Mouse (Mus musculus) spleen, postnatal 14 days (tissue): ENCODE measurements around the gene Acoxl.

ENCODE experiments used
- DNase-seq, 2 experiments: peaks; one replicate each; pipeline ENCODE4 v3.0.0; 2021 to 2022; ENCODE audit warnings: low spot score in 2 of 2

Acoxl gene

GRCm38 (mm10) chr2:128140183-128140582 lies 301.5 kb downstream of the Acoxl start:
- DNase-seq: no peak

- no peak for DNase-seq
These were observed 305.3 kb downstream of the Acoxl start for GRCm38 (mm10) chr2:128143992-128144391.

GRCm38 (mm10) chr2:128145433-128145832 lies 306.8 kb downstream of the Acoxl start:
- DNase-seq: no peak

GRCm38 (mm10) chr2:128149596-128149995 lies 310.9 kb downstream of the Acoxl start:
- no peak for DNase-seq

- no peak for DNase-seq
These were observed 313.5 kb downstream of the Acoxl start for GRCm38 (mm10) chr2:128152211-128152610.

GRCm38 (mm10) chr2:128152845-128153550 lies 314.3 kb downstream of the Acoxl start:
- DNase-seq: peak in 1 of 2 experiments; percentile 40

GRCm38 (mm10) chr2:128153551-128153910 lies 314.9 kb downstream of the Acoxl start:
- no peak for DNase-seq

GRCm38 (mm10) chr2:128155412-128156066 lies 316.9 kb downstream of the Acoxl start:
- DNase-seq: peak; percentile 40 to 51

GRCm38 (mm10) chr2:128156067-128156462 lies 317.4 kb downstream of the Acoxl start:
- no peak for DNase-seq

GRCm38 (mm10) chr2:128156557-128157412 lies 318.1 kb downstream of the Acoxl start:
- no peak for DNase-seq

GRCm38 (mm10) chr2:128158734-128159410 lies 320.2 kb downstream of the Acoxl start:
- no peak for DNase-seq

- DNase-seq: no peak
These were observed 321.0 kb downstream of the Acoxl start for GRCm38 (mm10) chr2:128159619-128160125.

- no peak for DNase-seq
These were observed 324.5 kb downstream of the Acoxl start for GRCm38 (mm10) chr2:128163177-128163576.

GRCm38 (mm10) chr2:128166623-128167423 lies 328.1 kb downstream of the Acoxl start:
- no peak for DNase-seq

- no peak for DNase-seq
These were observed 329.3 kb downstream of the Acoxl start for GRCm38 (mm10) chr2:128167930-128168329.

- no peak for DNase-seq
These were observed 330.8 kb downstream of the Acoxl start for GRCm38 (mm10) chr2:128169486-128169885.

- no peak for DNase-seq
These were observed 331.3 kb downstream of the Acoxl start for GRCm38 (mm10) chr2:128169972-128170371.

- no peak for DNase-seq
These were observed 331.9 kb downstream of the Acoxl start for GRCm38 (mm10) chr2:128170614-128171013.

GRCm38 (mm10) chr2:128172266-128172665 lies 333.6 kb downstream of the Acoxl start:
- DNase-seq: no peak
